In the genomic region with DNA sequence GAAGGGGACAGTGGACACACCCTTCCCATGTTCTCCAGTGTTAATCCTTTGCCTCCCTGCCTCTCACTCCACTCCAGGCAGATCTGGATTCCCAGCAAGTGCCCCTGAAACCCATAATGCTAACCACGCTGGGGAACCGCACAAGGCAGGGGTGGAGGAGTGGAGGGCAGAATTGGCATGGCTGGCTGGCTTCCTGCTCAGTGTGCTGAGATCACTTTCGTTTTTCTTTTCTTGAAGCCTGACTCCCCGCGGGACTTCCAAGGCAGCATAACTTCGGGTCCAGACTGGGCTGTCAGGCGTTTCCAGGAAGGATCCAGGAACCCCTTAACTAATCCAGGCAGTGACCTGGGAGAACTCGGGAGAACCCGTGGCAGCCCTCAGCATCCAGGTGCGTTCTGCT, we compare ENCODE assay signal across 29 mouse cellular contexts. TPM values are rescaled to one million over a fixed set of nuclear protein-coding genes. Genes with fewer than 3 reads are reported as not detected.
DNase-seq lines count a peak whose midpoint lies in the region; ATAC-seq and TF ChIP-seq lines count a peak whose summit lies in the region.
"Not testable (repeated sequence)": the region's sequence is repeated elsewhere in the genome, so short reads cannot be mapped to it uniquely, and the experiment has no call there.
"Had no signal": no experiment of that assay in that cellular context is flagged by ENCODE, and none has a peak within 500 bp of the region (broad histone marks: within the 10 kb centered on the region; RNA-seq: fewer than 3 reads in every experiment).

No protein-coding gene starts in this region.

- H3K9ac ChIP-seq in CH12.LX (ENCODE audit: insufficient read depth, low read depth): peak overlapping the region; percentile 8
- not testable (repeated sequence) for H3K9ac ChIP-seq in forebrain, embryonic 11.5 days (ENCODE audit: low read length); liver, postnatal 0 days (replicated peaks)

- H3K4me3 ChIP-seq in CH12.LX (replicated peaks in 1 of 3; ENCODE audit: low read depth in 2 of 3, low read length in 2 of 3, poor library complexity in 1 of 3): peak overlapping the region; percentile 27 to 49 (median 38)
- not testable (repeated sequence) for H3K4me3 ChIP-seq in forebrain, embryonic 11.5 days (ENCODE audit: low read depth, low read length); liver, postnatal 0 days (ENCODE audit: low read depth, low read length)

- in situ Hi-C loops in CH12.LX (cut with MboI; ENCODE audit: low pct_ligation_motif_present, low pct_unique_long_range_greater_than_20kb, low sequenced_read_pairs): not testable (repeated sequence)

- H3K27ac ChIP-seq in CH12.LX (ENCODE audit: insufficient read depth, low read depth): 0 out of 2 replicates have a peak overlapping the region, but pooled peaks have one; percentile 7
- not testable (repeated sequence) for H3K27ac ChIP-seq in forebrain, embryonic 11.5 days (ENCODE audit: low read depth, low read length); liver, postnatal 0 days (ENCODE audit: low read depth)

- H3K79me2 ChIP-seq in CH12.LX (replicated peaks; ENCODE audit: control insufficient read depth, extremely low read depth, insufficient read depth, poor library complexity, severe bottlenecking): not testable (repeated sequence)

- H3K27me3 ChIP-seq in CH12.LX (replicated peaks); forebrain, embryonic 11.5 days (ENCODE audit: control insufficient read depth, insufficient read depth, low read length); liver, postnatal 0 days (ENCODE audit: insufficient read depth, low read length): not testable (repeated sequence)

- DNase-seq in 3134 (ENCODE audit: extremely low read depth, insufficient read length, low spot score) (peak; percentile 57), CH12.LX (ENCODE audit: extremely low read depth) (peak; percentile 87)
- peak; percentile 16 for DNase-seq in forebrain, embryonic 11.5 days (ENCODE audit: low spot score)
- peak; percentile 35 for DNase-seq in induced T-regulatory cell, adult 2 months (ENCODE audit: low read depth)
- peak; percentile 13 for DNase-seq in liver, postnatal 0 days
- DNase-seq in naive thymus-derived CD4-positive, alpha-beta T cell, adult 2 months (ENCODE audit: low read depth): peak; percentile 20
- DNase-seq in spleen, postnatal 4 days (ENCODE audit: low spot score in 2 of 2): peak; percentile 49 to 82
- DNase-seq in thymus, postnatal 4 days: peak; percentile 20

- WGBS in forebrain, embryonic 11.5 days: 74% methylated on average over 9 of the region's 10 CpGs
- WGBS in liver, postnatal 0 days (ENCODE audit: insufficient replicate concordance): 56% methylated on average over 8 of the region's 10 CpGs

- dilution Hi-C loops in CH12.LX (cut with MboI; ENCODE audit: extremely low pct_ligation_motif_present, extremely low pct_unique_long_range_greater_than_20kb, low sequenced_read_pairs): not testable (repeated sequence)

- not testable (repeated sequence) for H3K4me1 ChIP-seq in CH12.LX (ENCODE audit: control insufficient read depth in 1 of 2, insufficient read depth in 2 of 2); forebrain, embryonic 11.5 days (replicated peaks; ENCODE audit: control insufficient read depth, insufficient read depth, low read length); liver, postnatal 0 days (ENCODE audit: insufficient read depth)

- TF ChIP-seq POLR2A in CH12.LX (IDR thresholded peaks at IDR 0.05; ENCODE audit: low read depth, low read length): not testable (repeated sequence)

- not testable (repeated sequence) for TF ChIP-seq RAD21 in CH12.LX (IDR thresholded peaks at IDR 0.05; ENCODE audit: low read depth, low read length)

- peak; percentile 53 for TF ChIP-seq EP300 in CH12.LX (IDR thresholded peaks at IDR 0.05; ENCODE audit: low read length)
- TF ChIP-seq EP300 in liver, postnatal 0 days (IDR thresholded peaks at IDR 0.05; ENCODE audit: low read depth): not testable (repeated sequence)

- TF ChIP-seq CTCF in CH12.LX (conservative IDR thresholded peaks at IDR 0.05 in 1 of 2, IDR thresholded peaks at IDR 0.05 in 1 of 2; ENCODE audit: low read depth in 2 of 2, low read length in 2 of 2); liver, postnatal 0 days (IDR thresholded peaks at IDR 0.05; ENCODE audit: low read depth): not testable (repeated sequence)

- peak overlapping the region; percentile 13 for H3K4me2 ChIP-seq in CH12.LX (ENCODE audit: insufficient read depth, low read depth, poor library complexity, severe bottlenecking)
- not testable (repeated sequence) for H3K4me2 ChIP-seq in forebrain, embryonic 11.5 days (ENCODE audit: low read depth, low read length, severe bottlenecking); liver, postnatal 0 days (ENCODE audit: low read depth, low read length)

- H3K36me3 ChIP-seq in CH12.LX (replicated peaks in 1 of 2; ENCODE audit: control insufficient read depth in 1 of 2, insufficient read depth in 1 of 2, low read length in 1 of 2); forebrain, embryonic 11.5 days (ENCODE audit: control insufficient read depth, insufficient read depth, low read length); liver, postnatal 0 days (replicated peaks; ENCODE audit: insufficient read depth, low read length): not testable (repeated sequence)

- not testable (repeated sequence) for H3K9me3 ChIP-seq in CH12.LX (replicated peaks; ENCODE audit: low read length); forebrain, embryonic 11.5 days (ENCODE audit: control insufficient read depth, low read length); liver, postnatal 0 days (ENCODE audit: low read length)

- ATAC-seq in forebrain, embryonic 11.5 days (replicated peaks; ENCODE audit: low FRiP score); liver, postnatal 0 days: not testable (repeated sequence)

TF ChIP-seq in CH12.LX, 34 proteins besides CTCF, POLR2A, EP300 and RAD21:
- TF ChIP-seq SIN3A (IDR thresholded peaks at IDR 0.05; ENCODE audit: low read length) (peak; percentile 65; the same call in 1 of the 2 replicates), IRF4 (IDR thresholded peaks at IDR 0.05; ENCODE audit: low read depth, low read length) (peak; percentile 76), ELF1 (IDR thresholded peaks at IDR 0.05; ENCODE audit: low read depth, low read length) (peak; percentile 45; the same call in 1 of the 2 replicates), BHLHE40 (IDR thresholded peaks at IDR 0.05; ENCODE audit: low read depth, low read length) (peak; percentile 42), MEF2A (IDR thresholded peaks at IDR 0.05; ENCODE audit: borderline replicate concordance, low read depth, low read length) (peak; percentile 40; the same call in 1 of the 2 replicates), ETS1 (conservative IDR thresholded peaks at IDR 0.05; ENCODE audit: low read depth, low read length) (peak; percentile 65; the same call in 1 of the 2 replicates), MXI1 (IDR thresholded peaks at IDR 0.05; ENCODE audit: low read depth, low read length) (peak; percentile 59; the same call in 1 of the 2 replicates), TCF12 (IDR thresholded peaks at IDR 0.05; ENCODE audit: low read depth, low read length) (0 out of 2 replicates have a peak, but pooled peaks have one; percentile 43), MAX (IDR thresholded peaks at IDR 0.05; ENCODE audit: low read length) (0 out of 2 replicates have a peak, but pooled peaks have one; percentile 22)

RNA-seq across cellular contexts. Expression of a gene that starts 1.9 kb away (rescaled TPM):
- 58.6 and 74.4 TPM in 2 replicates for total RNA-seq in CH12.LX (2012; rRNA removed)
- 97.2 and 114 TPM in 2 replicates for total RNA-seq in CH12.LX (2014; rRNA removed)
- 105 TPM in 2 replicates for polyA plus RNA-seq in CH12.LX (2012; ENCODE audit: insufficient read length, low read depth)
- polyA plus RNA-seq in forebrain, embryonic 11.5 days (2014; fragmentation: Nextera tagmentation; extraction: Ambion mirVana): not detected in 2 replicates
- 0.15 and 0.23 TPM in 2 replicates for polyA plus RNA-seq in liver, postnatal 0 days (2015; fragmentation: Nextera tagmentation; extraction: Ambion mirVana)
- total RNA-seq: gastrocnemius, postnatal 14 days; heart, postnatal 25 days; layer of hippocampus, adult 18-20 months; layer of hippocampus, postnatal 14 days; left cerebral cortex, postnatal 4 days had no signal
- polyA plus RNA-seq: adrenal gland, adult 2 months; cortical plate, adult 2 months; embryonic facial prominence, embryonic 10.5 days; forebrain, embryonic 16.5 days; heart, adult 2 months; heart, embryonic 14.5 days; hindbrain, embryonic 13.5 days; kidney, postnatal 0 days; liver, embryonic 16.5 days; midbrain, embryonic 13.5 days; neural tube, embryonic 12.5 days; testis, adult 2 months had no signal

RNA-seq across cellular contexts. Expression of a gene that starts 11.6 kb away (rescaled TPM):
- 1.2 TPM in 1 of 2 replicates, not detected in the other for total RNA-seq in CH12.LX (2012; rRNA removed)
- not detected in 2 replicates for total RNA-seq in CH12.LX (2014; rRNA removed)
- polyA plus RNA-seq in CH12.LX (2012; ENCODE audit: insufficient read length, low read depth): not detected in 2 replicates
- polyA plus RNA-seq in forebrain, embryonic 11.5 days (2014; fragmentation: Nextera tagmentation; extraction: Ambion mirVana): not detected in 2 replicates
- not detected in 2 replicates for polyA plus RNA-seq in liver, postnatal 0 days (2015; fragmentation: Nextera tagmentation; extraction: Ambion mirVana)
- total RNA-seq: adrenal gland, adult 2 months; gastrocnemius, postnatal 14 days; heart, adult 2 months; heart, postnatal 25 days; layer of hippocampus, adult 18-20 months; layer of hippocampus, postnatal 14 days; left cerebral cortex, adult 8-10 months; left cerebral cortex, postnatal 4 days; monocyte, adult 5-6 weeks had no signal
- polyA plus RNA-seq: adrenal gland, adult 2 months; cortical plate, adult 2 months; embryonic facial prominence, embryonic 10.5 days; forebrain, embryonic 16.5 days; heart, adult 2 months; heart, embryonic 14.5 days; hindbrain, embryonic 13.5 days; inflammation-experienced regulatory T-cells, adult 6 months; kidney, postnatal 0 days; liver, embryonic 16.5 days; midbrain, embryonic 13.5 days; neural tube, embryonic 12.5 days; Patski; testis, adult 2 months had no signal

Comparison
In these comparisons a context has a peak if more than half of its experiments do, and no peak if none do; other contexts are left out.
1. DNase-seq: peak in every context shown above with its lines; median percentile 87 in CH12.LX; 66 in spleen, postnatal 4 days; 57 in 3134; 35 in induced T-regulatory cell, adult 2 months; 20 in naive thymus-derived CD4-positive, alpha-beta T cell, adult 2 months; 20 in thymus, postnatal 4 days; 16 in forebrain, embryonic 11.5 days; 13 in liver, postnatal 0 days.
2. RNA of a gene that starts 1.9 kb away (polyA plus RNA-seq): 105 TPM in CH12.LX; 0.15 to 0.23 TPM in liver, postnatal 0 days and not detected in forebrain, embryonic 11.5 days; every median in the first group is over 10 times any median in the second.